Mouse (Mus musculus) limb, embryonic 11.5 days (tissue): Measurements from ENCODE around the gene Dmrtc1a. TPM values are rescaled to one million over a fixed set of nuclear protein-coding genes. Genes with fewer than 3 reads are reported as not detected.
"Not testable (repeated sequence)": the region's sequence is repeated elsewhere in the genome, so short reads cannot be mapped to it uniquely, and the experiment has no call there.

ENCODE experiments used
- ATAC-seq: fragments of 200-750 bp; cut with Nextera tagmentation; 2 replicates; pipeline ENCODE4 v1.8.0; 2017; ENCODE audit warnings: low read depth; ENCODE audit not compliant: insufficient number of reproducible peaks, low FRiP score, low TSS enrichment
- DNase-seq: peaks from one replicate; pipeline ENCODE4 v3.0.0-alpha.2; 2015; ENCODE audit warnings: low spot score
- H3K27ac ChIP-seq: fragments of 300-500 bp; sonication (generic); replicated peaks from 2 replicates; pipeline ENCODE4 v1.5.1; 2014; ENCODE audit warnings: low read depth, mild to moderate bottlenecking, low read length
- H3K27me3 ChIP-seq: fragments of 300-500 bp; sonication (generic); 2 replicates; pipeline ENCODE4 v1.6.1; 2014; ENCODE audit warnings: mild to moderate bottlenecking, low read length, mixed read lengths; ENCODE audit not compliant: control insufficient read depth, insufficient read depth
- H3K36me3 ChIP-seq: fragments of 300-500 bp; sonication (generic); 2 replicates; pipeline ENCODE4 v1.6.1; 2014; ENCODE audit warnings: mild to moderate bottlenecking, low read length, moderate library complexity, mixed read lengths; ENCODE audit not compliant: control insufficient read depth, insufficient read depth
- H3K4me1 ChIP-seq: fragments of 300-500 bp; sonication (generic); 2 replicates; pipeline ENCODE4 v1.6.1; 2014; ENCODE audit warnings: low read length, mixed read lengths; ENCODE audit not compliant: control insufficient read depth, insufficient read depth
- H3K4me2 ChIP-seq: fragments of 300-500 bp; sonication (generic); 2 replicates; pipeline ENCODE4 v1.6.1; 2014; ENCODE audit warnings: low read depth, mild to moderate bottlenecking, moderate library complexity; ENCODE audit not compliant: severe bottlenecking
- H3K4me3 ChIP-seq: fragments of 300-500 bp; sonication (generic); 2 replicates; pipeline ENCODE4 v1.5.1; 2014; ENCODE audit warnings: low read depth, low read length
- H3K9ac ChIP-seq: fragments of 300-500 bp; sonication (generic); 2 replicates; pipeline ENCODE4 v1.6.1; 2014; ENCODE audit warnings: mild to moderate bottlenecking, low read length
- H3K9me3 ChIP-seq: fragments of 300-500 bp; sonication (generic); 2 replicates; pipeline ENCODE4 v1.6.1; 2016; ENCODE audit warnings: low read length; ENCODE audit not compliant: control insufficient read depth
- WGBS: fragments of 180-500 bp; shearing (Covaris S2); extraction: QIAGEN DNeasy Blood & Tissue Kit; methylation state at CpG from one replicate; pipeline ENCODE4 v1.1.7; 2014; 5-methylcytosine and 5-hydroxymethylcytosine counted together
- polyA plus RNA-seq: library from polyadenylated mRNA; unstranded; fragments of >200 nt; fragmentation: Nextera tagmentation; extraction: Ambion mirVana; gene quantifications from 2 replicates; pipeline ENCODE4 v1.2.1, GENCODE M21; 2014

Gene Dmrtc1a
- 0.60 TPM in 1 of 2 replicates, not detected in the other for polyA plus RNA-seq

DNA sequence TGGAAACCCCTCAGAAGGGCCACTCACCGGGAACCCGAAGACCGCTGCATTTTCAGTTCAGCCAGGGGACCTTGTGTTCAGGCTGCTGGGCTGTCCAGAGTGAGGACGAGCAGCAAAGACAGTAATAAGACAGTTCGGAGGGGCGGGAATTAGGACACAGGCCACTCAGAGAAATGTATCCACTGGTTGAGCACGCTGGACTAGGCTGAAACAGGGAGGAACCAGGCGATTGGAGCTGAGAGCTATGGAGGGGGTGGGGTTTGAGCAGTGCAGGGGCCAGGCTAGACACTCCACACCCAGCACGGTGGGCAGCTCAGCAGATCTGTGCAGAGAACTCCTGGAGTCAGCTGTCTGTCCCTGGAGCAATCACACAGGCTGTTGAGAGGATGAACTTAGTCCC is at the start of gene Dmrtc1a, which contains the start of gene 1700011M02Rik:
TSS of gene Dmrtc1a (minus strand) at position 101 of the 400 bp plus-strand sequence.
TSS of gene 1700011M02Rik (plus strand) at position 319 of the 400 bp plus-strand sequence.
- H3K4me3 ChIP-seq, DNase-seq, H3K9ac ChIP-seq, H3K4me1 ChIP-seq, ATAC-seq, H3K4me2 ChIP-seq, H3K27me3 ChIP-seq, H3K9me3 ChIP-seq, H3K27ac ChIP-seq, H3K36me3 ChIP-seq: not testable (repeated sequence)
- 93% methylated on average over 6 of the region's 9 CpGs for WGBS

GRCm38 (mm10) chrX:102950136-102950535 is 41.6 kb upstream of the Dmrtc1a start:
- not testable (repeated sequence) for ATAC-seq, H3K9ac ChIP-seq, H3K4me1 ChIP-seq, H3K27ac ChIP-seq, H3K4me2 ChIP-seq, H3K4me3 ChIP-seq, H3K36me3 ChIP-seq, H3K27me3 ChIP-seq, H3K9me3 ChIP-seq, DNase-seq
- 93% methylated on average over 11 of the region's 11 CpGs for WGBS

- Histone ChIP-seq H3K4me1 (no peaks in the 10 kb centered on the region), H3K27ac (no peak overlapping the region), H3K4me3 (no peak overlapping the region), H3K9me3 (no peaks in the 10 kb centered on the region), H3K4me2 (no peak overlapping the region), H3K27me3 (peaks cover 16% of the 10 kb centered on the region), H3K36me3 (no peaks in the 10 kb centered on the region), H3K9ac (no peak overlapping the region)
- WGBS: 79% methylated on average over 5 of the region's 5 CpGs
- ATAC-seq (no peak), DNase-seq (no peak)
Observed at GRCm38 (mm10) chrX:102936743-102937142, 28.3 kb upstream of the Dmrtc1a start.

DNA sequence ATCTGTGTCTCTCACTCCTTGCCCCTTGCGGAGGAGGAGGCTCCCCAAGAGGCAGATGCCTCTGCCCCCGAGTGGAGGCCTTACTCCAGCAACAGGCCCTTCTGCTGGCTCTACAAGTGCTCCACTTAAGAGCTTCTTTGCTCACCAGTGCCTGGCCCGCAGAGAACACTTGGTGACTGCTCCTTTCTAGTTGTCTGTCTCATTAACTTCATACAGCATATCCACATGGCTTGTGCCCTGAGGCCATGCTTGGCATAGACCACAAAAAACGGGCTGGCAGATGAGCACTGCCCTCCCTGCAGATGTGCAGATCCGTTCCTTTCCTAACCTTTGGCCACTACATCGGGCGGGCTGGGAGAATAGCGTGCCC is 25.9 kb upstream of the Dmrtc1a start:
- peaks cover 16% of the 10 kb centered on the region for H3K27me3 ChIP-seq
- ATAC-seq (no peak), DNase-seq (no peak)
- peak overlapping the region; percentile 71; the same call in 1 of the 2 replicates for H3K4me2 ChIP-seq
- 64% methylated on average over 8 of the region's 8 CpGs for WGBS
- peak overlapping the region; percentile 49 for H3K4me3 ChIP-seq
- H3K9ac ChIP-seq: no peak overlapping the region
- no peaks in the 10 kb centered on the region for H3K4me1 ChIP-seq
- no peaks in the 10 kb centered on the region for H3K36me3 ChIP-seq
- no peak overlapping the region for H3K27ac ChIP-seq
- H3K9me3 ChIP-seq: no peaks in the 10 kb centered on the region

- peak; percentile 68 for DNase-seq
- ATAC-seq: peak; percentile 57; the same call in 1 of the 2 replicates
- Histone ChIP-seq H3K27me3 (peaks cover 16% of the 10 kb centered on the region), H3K4me3 (peak overlapping the region; percentile 49), H3K36me3 (no peaks in the 10 kb centered on the region), H3K4me2 (peak overlapping the region; percentile 71), H3K4me1 (no peaks in the 10 kb centered on the region), H3K9ac (peak overlapping the region; percentile 72), H3K9me3 (no peaks in the 10 kb centered on the region), H3K27ac (no peak overlapping the region)
- 24% methylated on average over 40 of the region's 68 CpGs for WGBS
Observed at GRCm38 (mm10) chrX:102933571-102934394, 25.3 kb upstream of the Dmrtc1a start.

DNA sequence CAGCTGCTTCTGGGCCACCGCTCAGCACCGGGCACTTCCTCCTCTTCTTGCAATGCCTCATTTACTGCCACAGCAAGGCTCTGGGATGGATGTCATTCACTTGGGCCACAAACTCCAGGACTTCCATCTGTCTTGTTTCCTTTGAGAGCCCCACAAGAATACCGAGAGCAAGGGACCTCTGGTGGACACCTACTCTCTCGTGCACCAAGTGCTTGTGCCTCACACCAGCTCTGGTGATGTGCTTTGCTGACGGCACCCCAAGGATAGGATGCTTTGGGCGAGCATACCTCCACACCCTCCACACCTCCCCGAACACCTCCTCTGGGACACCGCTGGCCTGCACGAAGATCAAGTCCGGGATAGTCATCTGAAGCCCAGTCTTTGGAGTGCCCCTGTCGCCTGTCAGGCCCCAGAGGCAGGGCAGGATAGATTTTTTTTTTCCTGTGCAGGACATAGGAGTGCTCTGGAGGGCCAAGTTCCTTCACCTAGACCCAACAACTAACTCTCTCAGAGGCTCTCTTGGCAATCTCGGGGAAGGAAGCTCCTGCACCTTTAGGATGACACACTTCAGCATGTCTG is 24.6 kb upstream of the Dmrtc1a start:
- Histone ChIP-seq H3K4me3 (peak overlapping the region; percentile 49), H3K27ac (no peak overlapping the region), H3K4me2 (peak overlapping the region; percentile 71), H3K36me3 (no peaks in the 10 kb centered on the region), H3K9me3 (no peaks in the 10 kb centered on the region), H3K4me1 (no peaks in the 10 kb centered on the region), H3K9ac (peak overlapping the region; percentile 72), H3K27me3 (peaks cover 16% of the 10 kb centered on the region)
- DNase-seq (peak; percentile 21), ATAC-seq (no peak)
- 48% methylated on average over 12 of the region's 12 CpGs for WGBS

GRCm38 (mm10) chrX:102928072-102928471 is 19.6 kb upstream of the Dmrtc1a start, which contains the start of gene 1700018G05Rik:
Gene 1700018G05Rik (plus strand): TSS chrX:102928372.
- not testable (repeated sequence) for ATAC-seq, H3K4me2 ChIP-seq, H3K9me3 ChIP-seq, H3K27me3 ChIP-seq, H3K4me3 ChIP-seq, H3K36me3 ChIP-seq, DNase-seq, H3K27ac ChIP-seq, H3K4me1 ChIP-seq, H3K9ac ChIP-seq
- 91% methylated on average over 5 of the region's 6 CpGs for WGBS

GRCm38 (mm10) chrX:102926707-102927106 is 18.2 kb upstream of the Dmrtc1a start:
- not testable (repeated sequence) for H3K27me3 ChIP-seq, H3K4me2 ChIP-seq, H3K4me3 ChIP-seq, H3K27ac ChIP-seq, H3K4me1 ChIP-seq, H3K9ac ChIP-seq, H3K9me3 ChIP-seq, ATAC-seq, H3K36me3 ChIP-seq
- peak; percentile 30 for DNase-seq
- WGBS: 22% methylated on average over 4 of the region's 4 CpGs
